ENCODE assay signal across 15 mouse cellular contexts in genomic region chr17:80537136-80537535, GRCm38 (mm10). TPM values are rescaled to one million over a fixed set of nuclear protein-coding genes. Genes with fewer than 3 reads are reported as not detected.
DNase-seq lines count a peak whose midpoint lies in the region; ATAC-seq and TF ChIP-seq lines count a peak whose summit lies in the region.
"Had no signal": no experiment of that assay in that cellular context is flagged by ENCODE, and none has a peak within 500 bp of the region (broad histone marks: within the 10 kb centered on the region; RNA-seq: fewer than 3 reads in every experiment).

No protein-coding gene starts in this region.

- peak; percentile 61 for DNase-seq in heart, adult 11 months
- no peak for DNase-seq in heart, adult 9 months (ENCODE audit: low spot score in 2 of 2)
- DNase-seq in liver, adult 2 months (ENCODE audit: extremely low read depth, low read depth, low spot score), result no peak
- DNase-seq in liver, embryonic 11.5 days (ENCODE audit: low spot score), result no peak
- DNase-seq in CH12.LX (ENCODE audit: extremely low read depth), result peak; percentile 16
- DNase-seq in limb, embryonic 10.5 days (ENCODE audit: low spot score), result peak; percentile 21
- no peak for DNase-seq in spleen, adult 18-20 months
- no peak for DNase-seq in ovary, adult 18-20 months (ENCODE audit: low spot score)
- DNase-seq: cerebellum, adult 9-10 months; kidney, postnatal 25 days; liver, embryonic 13.5 days; thymus, postnatal 36 days had no signal

- H3K27me3 ChIP-seq in liver, adult 2 months (ENCODE audit: control insufficient read depth, insufficient read depth, low read length), result no peaks in the 10 kb centered on the region
- H3K27me3 ChIP-seq in liver, embryonic 11.5 days (replicated peaks; ENCODE audit: control insufficient read depth, insufficient read depth, low read length), result no peaks in the 10 kb centered on the region
- H3K27me3 ChIP-seq in CH12.LX (replicated peaks), result no peaks in the 10 kb centered on the region
- H3K27me3 ChIP-seq in limb, embryonic 10.5 days (ENCODE audit: low read depth, poor library complexity, severe bottlenecking), result no peaks in the 10 kb centered on the region
- H3K27me3 ChIP-seq: liver, embryonic 13.5 days; neural tube, embryonic 13.5 days had no signal

- H3K9ac ChIP-seq in liver, adult 2 months (ENCODE audit: low read depth, low read length), result no peak overlapping the region
- H3K9ac ChIP-seq in liver, embryonic 11.5 days (ENCODE audit: low read depth, low read length), result no peak overlapping the region
- H3K9ac ChIP-seq in CH12.LX (ENCODE audit: insufficient read depth, low read depth), result no peak overlapping the region
- H3K9ac ChIP-seq: liver, embryonic 13.5 days; neural tube, embryonic 13.5 days had no signal

- no peak for TF ChIP-seq POLR2A in liver, adult 2 months (IDR thresholded peaks at IDR 0.05; ENCODE audit: extremely low read depth, insufficient read depth, low read length)
- TF ChIP-seq POLR2A in CH12.LX (IDR thresholded peaks at IDR 0.05; ENCODE audit: low read depth, low read length), result no peak

- in situ Hi-C loops in CH12.LX (cut with MboI; ENCODE audit: low pct_ligation_motif_present, low pct_unique_long_range_greater_than_20kb, low sequenced_read_pairs), result no loop called here

- H3K27ac ChIP-seq in liver, adult 2 months (replicated peaks; ENCODE audit: insufficient read depth, low read depth, low read length), result no peak overlapping the region
- H3K27ac ChIP-seq in liver, embryonic 11.5 days (ENCODE audit: low read depth, low read length), result no peak overlapping the region
- H3K27ac ChIP-seq in CH12.LX (ENCODE audit: insufficient read depth, low read depth), result no peak overlapping the region
- no peak overlapping the region for H3K27ac ChIP-seq in limb, embryonic 10.5 days
- H3K27ac ChIP-seq: embryonic facial prominence, embryonic 10.5 days; left cerebral cortex, adult 2 months; liver, embryonic 13.5 days; neural tube, embryonic 13.5 days had no signal

- H3K36me3 ChIP-seq in liver, adult 2 months (ENCODE audit: control insufficient read depth, insufficient read depth, low read length), result no peaks in the 10 kb centered on the region
- no peaks in the 10 kb centered on the region for H3K36me3 ChIP-seq in liver, embryonic 11.5 days (ENCODE audit: control insufficient read depth, insufficient read depth, low read length)
- peaks cover 0 to 2% of the 10 kb centered on the region in 2 experiments for H3K36me3 ChIP-seq in CH12.LX (replicated peaks in 1 of 2; ENCODE audit: control insufficient read depth in 1 of 2, insufficient read depth in 1 of 2, low read length in 1 of 2)
- no peaks in the 10 kb centered on the region for H3K36me3 ChIP-seq in limb, embryonic 10.5 days
- H3K36me3 ChIP-seq: embryonic facial prominence, embryonic 10.5 days; liver, embryonic 13.5 days; neural tube, embryonic 13.5 days had no signal

- ATAC-seq in liver, embryonic 11.5 days (replicated peaks; ENCODE audit: low FRiP score), result no peak

- H3K4me2 ChIP-seq in liver, embryonic 11.5 days, result no peak overlapping the region
- H3K4me2 ChIP-seq in CH12.LX (ENCODE audit: insufficient read depth, low read depth, poor library complexity, severe bottlenecking), result no peak overlapping the region
- H3K4me2 ChIP-seq: liver, embryonic 13.5 days; neural tube, embryonic 13.5 days had no signal

- peak; percentile 43 for TF ChIP-seq CTCF in liver, adult 2 months (IDR thresholded peaks at IDR 0.05; ENCODE audit: low read depth, low read length)
- TF ChIP-seq CTCF in CH12.LX (conservative IDR thresholded peaks at IDR 0.05 in 1 of 2, IDR thresholded peaks at IDR 0.05 in 1 of 2; ENCODE audit: low read depth in 2 of 2, low read length in 2 of 2), result peak in 1 of 2 experiments; percentile 48; a peak in 2 of 4 replicates

- no peaks in the 10 kb centered on the region for H3K4me1 ChIP-seq in liver, adult 2 months (ENCODE audit: control insufficient read depth, insufficient read depth, low read length)
- H3K4me1 ChIP-seq in liver, embryonic 11.5 days (replicated peaks; ENCODE audit: control insufficient read depth, insufficient read depth, low read length), result no peaks in the 10 kb centered on the region
- peaks cover 0 to 3% of the 10 kb centered on the region in 2 experiments; a peak in 1 of 4 replicates for H3K4me1 ChIP-seq in CH12.LX (ENCODE audit: control insufficient read depth in 1 of 2, insufficient read depth in 2 of 2)
- peaks cover 3% of the 10 kb centered on the region; the same call in 1 of the 2 replicates for H3K4me1 ChIP-seq in limb, embryonic 10.5 days
- H3K4me1 ChIP-seq: embryonic facial prominence, embryonic 10.5 days; liver, embryonic 13.5 days; neural tube, embryonic 13.5 days had no signal

- no peak for TF ChIP-seq EP300 in CH12.LX (IDR thresholded peaks at IDR 0.05; ENCODE audit: low read length)

- dilution Hi-C loops in CH12.LX (cut with MboI; ENCODE audit: extremely low pct_ligation_motif_present, extremely low pct_unique_long_range_greater_than_20kb, low sequenced_read_pairs), result no loop called here

- H3K4me3 ChIP-seq in liver, adult 2 months (ENCODE audit: insufficient read depth, low read depth, low read length), result no peak overlapping the region
- H3K4me3 ChIP-seq in liver, embryonic 11.5 days (ENCODE audit: low read depth, low read length), result no peak overlapping the region
- no peak overlapping the region for H3K4me3 ChIP-seq in CH12.LX (replicated peaks in 1 of 3; ENCODE audit: low read depth in 2 of 3, low read length in 2 of 3, poor library complexity in 1 of 3)
- H3K4me3 ChIP-seq in limb, embryonic 10.5 days, result no peak overlapping the region
- H3K4me3 ChIP-seq: embryonic facial prominence, embryonic 10.5 days; left cerebral cortex, adult 2 months; liver, embryonic 13.5 days; neural tube, embryonic 13.5 days had no signal

- no peaks in the 10 kb centered on the region for H3K79me2 ChIP-seq in liver, adult 2 months (ENCODE audit: control insufficient read depth, insufficient read depth, low read length)
- H3K79me2 ChIP-seq in CH12.LX (replicated peaks; ENCODE audit: control insufficient read depth, extremely low read depth, insufficient read depth, poor library complexity, severe bottlenecking), result no peaks in the 10 kb centered on the region; the same call in 1 of the 2 replicates

- TF ChIP-seq RAD21 in CH12.LX (IDR thresholded peaks at IDR 0.05; ENCODE audit: low read depth, low read length), result peak; percentile 47

- WGBS in liver, adult 2 months, result 79% methylated on average over 6 of the region's 6 CpGs
- 70% methylated on average over 6 of the region's 6 CpGs for WGBS in liver, embryonic 11.5 days
- WGBS in limb, embryonic 10.5 days, result 73% methylated on average over 6 of the region's 6 CpGs

- no peaks in the 10 kb centered on the region for H3K9me3 ChIP-seq in liver, embryonic 11.5 days (ENCODE audit: control insufficient read depth, low read length)
- no peaks in the 10 kb centered on the region for H3K9me3 ChIP-seq in CH12.LX (replicated peaks; ENCODE audit: low read length)
- H3K9me3 ChIP-seq in limb, embryonic 10.5 days (replicated peaks), result no peaks in the 10 kb centered on the region
- H3K9me3 ChIP-seq: embryonic facial prominence, embryonic 10.5 days; liver, embryonic 13.5 days; neural tube, embryonic 13.5 days had no signal

TF ChIP-seq in CH12.LX, 34 proteins besides CTCF, POLR2A, EP300 and RAD21:
- no peak for TF ChIP-seq PAX5 (IDR thresholded peaks at IDR 0.05; ENCODE audit: low read length)
- no peak for TF ChIP-seq MAX (IDR thresholded peaks at IDR 0.05; ENCODE audit: low read length)
- no peak for TF ChIP-seq MAZ (IDR thresholded peaks at IDR 0.05; ENCODE audit: low read depth, low read length)
- TF ChIP-seq SMC3 (IDR thresholded peaks at IDR 0.05; ENCODE audit: low read depth, low read length), result peak; percentile 43

RNA-seq across cellular contexts. Expression of gene Cdkl4, which starts 40.5 kb away (rescaled TPM):
- total RNA-seq in liver, adult 2 months (2014; rRNA removed), result 0.07 and 0.09 TPM in 2 replicates
- 0.06 and 0.13 TPM in 2 replicates for polyA plus RNA-seq in liver, adult 2 months (2012; rRNA removed)
- 0.53 and 0.56 TPM in 2 replicates for polyA plus RNA-seq in liver, embryonic 11.5 days (2014; fragmentation: Nextera tagmentation; extraction: Ambion mirVana)
- total RNA-seq in CH12.LX (2012; rRNA removed), result 0.63 and 0.76 TPM in 2 replicates
- 1.9 and 2.0 TPM in 2 replicates for total RNA-seq in CH12.LX (2014; rRNA removed)
- polyA plus RNA-seq in CH12.LX (2012; ENCODE audit: insufficient read length, low read depth), result 1.1 and 1.2 TPM in 2 replicates
- polyA plus RNA-seq in limb, embryonic 10.5 days (2016; fragmentation: Nextera tagmentation; extraction: Ambion mirVana), result 0.14 and 0.51 TPM in 2 replicates

RNA-seq across cellular contexts. Expression of gene Sos1, which starts 56.9 kb away (rescaled TPM):
- 11.8 and 12.0 TPM in 2 replicates for total RNA-seq in liver, adult 2 months (2014; rRNA removed)
- 2.8 TPM in 2 replicates for polyA plus RNA-seq in liver, adult 2 months (2012; rRNA removed)
- 4.5 and 4.7 TPM in 2 replicates for polyA plus RNA-seq in liver, embryonic 11.5 days (2014; fragmentation: Nextera tagmentation; extraction: Ambion mirVana)
- total RNA-seq in CH12.LX (2012; rRNA removed), result 4.7 TPM in 2 replicates
- total RNA-seq in CH12.LX (2014; rRNA removed), result 3.6 and 4.0 TPM in 2 replicates
- 9.5 and 10.7 TPM in 2 replicates for polyA plus RNA-seq in CH12.LX (2012; ENCODE audit: insufficient read length, low read depth)
- 4.2 and 4.6 TPM in 2 replicates for polyA plus RNA-seq in limb, embryonic 10.5 days (2016; fragmentation: Nextera tagmentation; extraction: Ambion mirVana)

Comparison
In these comparisons a context has a peak if more than half of its experiments do, and no peak if none do; other contexts are left out.
1. DNase-seq: peak in heart, adult 11 months (single experiment), CH12.LX (single experiment) and limb, embryonic 10.5 days (single experiment); none in heart, adult 9 months (0 of 2), liver, adult 2 months (single experiment), liver, embryonic 11.5 days (single experiment), spleen, adult 18-20 months (0 of 2) and ovary, adult 18-20 months (single experiment).